Mouse (Mus musculus): ENCODE results near the gene Maco1. TPM values are rescaled to one million over a fixed set of nuclear protein-coding genes. Genes with fewer than 3 reads are reported as not detected.

The Maco1 gene
- total and polyA plus RNA-seq, 2 experiments from 2014 or later: 21.8 to 32.1 TPM

DNA sequence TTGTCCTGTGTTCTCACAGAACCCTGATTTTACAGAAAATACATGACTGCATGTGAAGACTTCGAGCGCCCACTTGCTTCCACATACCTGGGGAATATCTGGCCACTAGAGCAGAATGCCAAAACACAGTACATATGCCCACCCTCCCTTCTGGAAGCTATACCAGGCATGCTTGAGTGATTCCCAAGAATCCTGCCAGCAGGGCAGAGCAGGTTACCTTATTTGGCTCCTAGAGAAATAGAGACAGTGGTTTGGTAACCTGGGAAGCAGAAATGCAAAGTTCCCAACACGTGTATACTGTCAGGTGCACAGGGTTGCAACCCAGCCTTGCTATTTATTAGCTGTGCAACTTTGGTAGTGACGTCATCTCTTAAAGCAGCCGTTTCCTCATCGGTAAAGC is 8.7 kb upstream of the Maco1 start:
- no peaks in the 10 kb centered on the region for H3K9me3 ChIP-seq (replicated peaks; ENCODE audit: control insufficient read depth, low read length)
- no peak overlapping the region for H3K27ac ChIP-seq (ENCODE audit: low read depth)
- TF ChIP-seq CTCF (IDR thresholded peaks at IDR 0.05; ENCODE audit: low read depth): no peak
- DNase-seq (ENCODE audit: low spot score): no peak
- no peak overlapping the region for H3K4me2 ChIP-seq (ENCODE audit: low read depth, low read length)
- H3K27me3 ChIP-seq (ENCODE audit: control insufficient read depth, insufficient read depth, low read length): no peaks in the 10 kb centered on the region
- no peak overlapping the region for H3K4me3 ChIP-seq (ENCODE audit: low read depth, low read length)
- no peaks in the 10 kb centered on the region for H3K36me3 ChIP-seq (replicated peaks; ENCODE audit: control insufficient read depth, insufficient read depth, low read length)
- no peak overlapping the region for H3K9ac ChIP-seq (replicated peaks; ENCODE audit: low read depth, low read length)
- no peaks in the 10 kb centered on the region for H3K4me1 ChIP-seq (ENCODE audit: control insufficient read depth, insufficient read depth)
- WGBS: 70% methylated on average over 6 of the region's 6 CpGs
- no peak for ATAC-seq (ENCODE audit: insufficient read depth, low read depth)

- WGBS: 83% methylated on average over 4 of the region's 4 CpGs
Observed at GRCm38 (mm10) chr4:134858494-134858893, 5.3 kb upstream of the Maco1 start.

GRCm38 (mm10) chr4:134856501-134856900 is 3.4 kb upstream of the Maco1 start:
- H3K27me3 ChIP-seq (ENCODE audit: control insufficient read depth, insufficient read depth, low read length): 0 out of 2 replicates have a peak, but pooled peaks cover 4% of the 10 kb centered on the region
- H3K4me3 ChIP-seq (ENCODE audit: low read depth, low read length): no peak overlapping the region
- H3K9ac ChIP-seq (replicated peaks; ENCODE audit: low read depth, low read length): no peak overlapping the region
- 50% methylated on average over 5 of the region's 5 CpGs for WGBS
- TF ChIP-seq CTCF (IDR thresholded peaks at IDR 0.05; ENCODE audit: low read depth): no peak
- no peak for TF ChIP-seq EP300 (IDR thresholded peaks at IDR 0.05; ENCODE audit: low read depth)
- no peaks in the 10 kb centered on the region for H3K36me3 ChIP-seq (replicated peaks; ENCODE audit: control insufficient read depth, insufficient read depth, low read length)
- no peak overlapping the region for H3K27ac ChIP-seq (ENCODE audit: low read depth)
- no peak overlapping the region for H3K4me2 ChIP-seq (ENCODE audit: low read depth, low read length)
- ATAC-seq (ENCODE audit: insufficient read depth, low read depth) (no peak), DNase-seq (ENCODE audit: low spot score) (no peak)
- no peaks in the 10 kb centered on the region for H3K9me3 ChIP-seq (replicated peaks; ENCODE audit: control insufficient read depth, low read length)
- H3K4me1 ChIP-seq (ENCODE audit: control insufficient read depth, insufficient read depth): peaks cover 11% of the 10 kb centered on the region

More at GRCm38 (mm10) chr4:134858494-134858893, 5.3 kb upstream of the Maco1 start:
- DNase-seq (ENCODE audit: low spot score): no peak
- ATAC-seq (ENCODE audit: insufficient read depth, low read depth): no peak
- no peak overlapping the region for H3K9ac ChIP-seq (replicated peaks; ENCODE audit: low read depth, low read length)
- H3K27me3 ChIP-seq (ENCODE audit: control insufficient read depth, insufficient read depth, low read length): 0 out of 2 replicates have a peak, but pooled peaks cover 4% of the 10 kb centered on the region
- no peak overlapping the region for H3K4me3 ChIP-seq (ENCODE audit: low read depth, low read length)
- no peak overlapping the region for H3K27ac ChIP-seq (ENCODE audit: low read depth)
- no peaks in the 10 kb centered on the region for H3K9me3 ChIP-seq (replicated peaks; ENCODE audit: control insufficient read depth, low read length)
- no peak overlapping the region for H3K4me2 ChIP-seq (ENCODE audit: low read depth, low read length)
- 0 out of 2 replicates have a peak, but pooled peaks cover 4% of the 10 kb centered on the region for H3K4me1 ChIP-seq (ENCODE audit: control insufficient read depth, insufficient read depth)
- TF ChIP-seq EP300 (IDR thresholded peaks at IDR 0.05; ENCODE audit: low read depth): no peak
- H3K36me3 ChIP-seq (replicated peaks; ENCODE audit: control insufficient read depth, insufficient read depth, low read length): no peaks in the 10 kb centered on the region

GRCm38 (mm10) chr4:134856056-134856455 is 2.9 kb upstream of the Maco1 start:
- WGBS: 48% methylated on average over 5 of the region's 5 CpGs
- TF ChIP-seq EP300 (IDR thresholded peaks at IDR 0.05; ENCODE audit: low read depth) (no peak), CTCF (IDR thresholded peaks at IDR 0.05; ENCODE audit: low read depth) (no peak)
- peaks cover 16% of the 10 kb centered on the region for H3K4me1 ChIP-seq (ENCODE audit: control insufficient read depth, insufficient read depth)
- no peak overlapping the region for H3K4me3 ChIP-seq (ENCODE audit: low read depth, low read length)
- 0 out of 2 replicates have a peak, but pooled peaks cover 4% of the 10 kb centered on the region for H3K27me3 ChIP-seq (ENCODE audit: control insufficient read depth, insufficient read depth, low read length)
- DNase-seq (ENCODE audit: low spot score) (no peak), ATAC-seq (ENCODE audit: insufficient read depth, low read depth) (no peak)
- no peak overlapping the region for H3K4me2 ChIP-seq (ENCODE audit: low read depth, low read length)
- H3K9ac ChIP-seq (replicated peaks; ENCODE audit: low read depth, low read length): no peak overlapping the region
- no peak overlapping the region for H3K27ac ChIP-seq (ENCODE audit: low read depth)
- H3K9me3 ChIP-seq (replicated peaks; ENCODE audit: control insufficient read depth, low read length): no peaks in the 10 kb centered on the region
- H3K36me3 ChIP-seq (replicated peaks; ENCODE audit: control insufficient read depth, insufficient read depth, low read length): no peaks in the 10 kb centered on the region

- Histone ChIP-seq H3K27ac (ENCODE audit: low read depth) (no peak overlapping the region), H3K4me3 (ENCODE audit: low read depth, low read length) (no peak overlapping the region), H3K4me1 (ENCODE audit: control insufficient read depth, insufficient read depth) (peaks cover 22% of the 10 kb centered on the region), H3K9ac (replicated peaks; ENCODE audit: low read depth, low read length) (no peak overlapping the region), H3K4me2 (ENCODE audit: low read depth, low read length) (no peak overlapping the region), H3K36me3 (replicated peaks; ENCODE audit: control insufficient read depth, insufficient read depth, low read length) (no peaks in the 10 kb centered on the region), H3K27me3 (ENCODE audit: control insufficient read depth, insufficient read depth, low read length) (0 out of 2 replicates have a peak, but pooled peaks cover 4% of the 10 kb centered on the region), H3K9me3 (replicated peaks; ENCODE audit: control insufficient read depth, low read length) (no peaks in the 10 kb centered on the region)
- DNase-seq (ENCODE audit: low spot score) (no peak), ATAC-seq (ENCODE audit: insufficient read depth, low read depth) (no peak)
- 75% methylated on average over 3 of the region's 3 CpGs for WGBS
- no peak for TF ChIP-seq EP300 (IDR thresholded peaks at IDR 0.05; ENCODE audit: low read depth)
- TF ChIP-seq CTCF (IDR thresholded peaks at IDR 0.05; ENCODE audit: low read depth): no peak
Observed at GRCm38 (mm10) chr4:134855371-134855770, 2.2 kb upstream of the Maco1 start.

Measured in heart, postnatal 0 days (tissue).